Mouse (Mus musculus) neural tube, embryonic 15.5 days (tissue): ENCODE data around the gene Tnfrsf22. TPM values are rescaled to one million over a fixed set of nuclear protein-coding genes. Genes with fewer than 3 reads are reported as not detected.
A peak's percentile ranks its signal among the peaks of the same experiment; 100 is the strongest.
"Not testable (repeated sequence)": the region's sequence is repeated elsewhere in the genome, so short reads cannot be mapped to it uniquely, and the experiment has no call there.

Source experiments
- ATAC-seq: fragments of 200-750 bp; cut with Nextera tagmentation; 2 replicates; pipeline ENCODE4 v1.8.0; 2017; ENCODE audit warnings: mild to moderate bottlenecking, moderate TSS enrichment, moderate library complexity; ENCODE audit not compliant: low FRiP score
- H3K27ac ChIP-seq: fragments of 300-500 bp; sonication (generic); replicated peaks from 2 replicates; pipeline ENCODE4 v1.5.1; 2015; ENCODE audit warnings: mild to moderate bottlenecking, inconsistent platforms
- H3K27me3 ChIP-seq: fragments of 300-500 bp; sonication (generic); replicated peaks from 2 replicates; pipeline ENCODE4 v1.6.1; 2015; ENCODE audit warnings: inconsistent platforms
- H3K36me3 ChIP-seq: fragments of 300-500 bp; sonication (generic); 2 replicates; pipeline ENCODE4 v1.6.1; 2015; ENCODE audit warnings: inconsistent platforms
- H3K4me1 ChIP-seq: fragments of 300-500 bp; sonication (generic); 2 replicates; pipeline ENCODE4 v1.6.1; 2015; ENCODE audit warnings: inconsistent platforms
- H3K4me2 ChIP-seq: fragments of 300-500 bp; sonication (generic); 2 replicates; pipeline ENCODE4 v1.6.1; 2015; ENCODE audit warnings: inconsistent platforms, mild to moderate bottlenecking, moderate library complexity
- H3K4me3 ChIP-seq: fragments of 300-500 bp; sonication (generic); replicated peaks from 2 replicates; pipeline ENCODE4 v1.5.1; 2015; ENCODE audit warnings: mild to moderate bottlenecking, inconsistent platforms
- H3K9ac ChIP-seq: fragments of 300-500 bp; sonication (generic); replicated peaks from 2 replicates; pipeline ENCODE4 v1.6.1; 2015; ENCODE audit warnings: mild to moderate bottlenecking, inconsistent platforms
- H3K9me3 ChIP-seq: fragments of 300-500 bp; sonication (generic); replicated peaks from 2 replicates; pipeline ENCODE4 v1.6.1; 2016; ENCODE audit warnings: inconsistent platforms
- WGBS: fragments of 180-500 bp; shearing (Covaris S2); methylation state at CpG from one replicate; pipeline ENCODE4 v1.1.7; 2015; ENCODE audit warnings: mixed read lengths; 5-methylcytosine and 5-hydroxymethylcytosine counted together
- polyA plus RNA-seq: library from polyadenylated mRNA; unstranded; fragments of >200 nt; fragmentation: Nextera tagmentation; extraction: Ambion mirVana; gene quantifications from 2 replicates; pipeline ENCODE4 v1.2.1, GENCODE M21; 2015

Tnfrsf22 gene
- 3.9 and 5.3 TPM in 2 replicates for polyA plus RNA-seq

GRCm38 (mm10) chr7:143649034-143649768 lies at the start of gene Tnfrsf22:
TSS of gene Tnfrsf22 (minus strand) at chr7:143649661.
- 2% methylated on average over 39 of the region's 39 CpGs for WGBS
- Histone ChIP-seq H3K9me3 (no peaks in the 10 kb centered on the region), H3K27me3 (no peaks in the 10 kb centered on the region), H3K4me3 (peak within 1 kb of the TSS; percentile 73), H3K27ac (peak within 1 kb of the TSS; percentile 63; the same call in 1 of the 2 replicates), H3K4me2 (peak within 1 kb of the TSS; percentile 94), H3K36me3 (no peaks in the 10 kb centered on the region), H3K9ac (peak within 1 kb of the TSS; percentile 64), H3K4me1 (peaks cover 3% of the 10 kb centered on the region)
- peak; percentile 99 for ATAC-seq

GRCm38 (mm10) chr7:143696140-143696539 lies 46.7 kb upstream of the Tnfrsf22 start:
- Histone ChIP-seq H3K4me2 (no peak overlapping the region), H3K4me3 (no peak overlapping the region), H3K4me1 (no peaks in the 10 kb centered on the region), H3K36me3 (peaks cover 88% of the 10 kb centered on the region), H3K9ac (no peak overlapping the region), H3K27me3 (no peaks in the 10 kb centered on the region), H3K9me3 (no peaks in the 10 kb centered on the region), H3K27ac (no peak overlapping the region)
- ATAC-seq: no peak
- WGBS: 66% methylated on average over 2 of the region's 2 CpGs

- H3K27me3 ChIP-seq: no peaks in the 10 kb centered on the region
- WGBS: 94% methylated on average over 7 of the region's 7 CpGs
- H3K4me3 ChIP-seq: no peak overlapping the region
- no peaks in the 10 kb centered on the region for H3K9me3 ChIP-seq
- peaks cover 93% of the 10 kb centered on the region for H3K36me3 ChIP-seq
- no peak for ATAC-seq
- H3K9ac ChIP-seq: no peak overlapping the region
- H3K4me1 ChIP-seq: no peaks in the 10 kb centered on the region
- H3K4me2 ChIP-seq: no peak overlapping the region
- no peak overlapping the region for H3K27ac ChIP-seq
Observed at GRCm38 (mm10) chr7:143694550-143694949, 45.1 kb upstream of the Tnfrsf22 start.

GRCm38 (mm10) chr7:143692746-143693510 lies 43.5 kb upstream of the Tnfrsf22 start:
- H3K36me3 ChIP-seq: peaks cover 98% of the 10 kb centered on the region
- H3K4me3 ChIP-seq: no peak overlapping the region
- no peak overlapping the region for H3K9ac ChIP-seq
- no peak overlapping the region for H3K4me2 ChIP-seq
- H3K27ac ChIP-seq: no peak overlapping the region
- no peaks in the 10 kb centered on the region for H3K27me3 ChIP-seq
- no peak for ATAC-seq
- WGBS: 92% methylated on average over 12 of the region's 12 CpGs
- no peaks in the 10 kb centered on the region for H3K9me3 ChIP-seq
- H3K4me1 ChIP-seq: no peaks in the 10 kb centered on the region

- WGBS: 99% methylated on average over 4 of the region's 4 CpGs
- ATAC-seq: no peak
- no peaks in the 10 kb centered on the region for H3K4me1 ChIP-seq
- no peaks in the 10 kb centered on the region for H3K27me3 ChIP-seq
- H3K4me3 ChIP-seq: no peak overlapping the region
- H3K9me3 ChIP-seq: no peaks in the 10 kb centered on the region
- H3K36me3 ChIP-seq: peaks cover 97% of the 10 kb centered on the region
- H3K4me2 ChIP-seq: no peak overlapping the region
- no peak overlapping the region for H3K9ac ChIP-seq
- H3K27ac ChIP-seq: no peak overlapping the region
Observed at GRCm38 (mm10) chr7:143691909-143692308, 42.4 kb upstream of the Tnfrsf22 start.

- H3K27me3 ChIP-seq: no peaks in the 10 kb centered on the region
- H3K36me3 ChIP-seq: peaks cover 89% of the 10 kb centered on the region
- ATAC-seq: no peak
- WGBS: 95% methylated on average over 5 of the region's 5 CpGs
- H3K4me2 ChIP-seq: no peak overlapping the region
- H3K9ac ChIP-seq: no peak overlapping the region
- H3K27ac ChIP-seq: no peak overlapping the region
- H3K4me3 ChIP-seq: no peak overlapping the region
- H3K4me1 ChIP-seq: no peaks in the 10 kb centered on the region
- no peaks in the 10 kb centered on the region for H3K9me3 ChIP-seq
Observed at GRCm38 (mm10) chr7:143691181-143691580, 41.7 kb upstream of the Tnfrsf22 start.

- Histone ChIP-seq H3K36me3 (peaks cover 77% of the 10 kb centered on the region), H3K4me1 (peaks cover 6% of the 10 kb centered on the region), H3K27me3 (peaks cover 4% of the 10 kb centered on the region; the same call in 1 of the 2 replicates), H3K27ac (no peak overlapping the region), H3K9me3 (no peaks in the 10 kb centered on the region), H3K4me2 (no peak overlapping the region), H3K4me3 (no peak overlapping the region), H3K9ac (no peak overlapping the region)
- 81% methylated on average over 4 of the region's 4 CpGs for WGBS
- no peak for ATAC-seq
Observed at GRCm38 (mm10) chr7:143689946-143690345, 40.5 kb upstream of the Tnfrsf22 start.

- WGBS: 84% methylated on average over 7 of the region's 7 CpGs
Observed at GRCm38 (mm10) chr7:143689481-143689880, 40.0 kb upstream of the Tnfrsf22 start.

GRCm38 (mm10) chr7:143686676-143687075 lies 37.2 kb upstream of the Tnfrsf22 start:
- H3K27ac ChIP-seq: not testable (repeated sequence)
- 86% methylated on average over 3 of the region's 3 CpGs for WGBS

More at GRCm38 (mm10) chr7:143689481-143689880, 40.0 kb upstream of the Tnfrsf22 start:
- no peaks in the 10 kb centered on the region for H3K9me3 ChIP-seq
- H3K27me3 ChIP-seq: peaks cover 4% of the 10 kb centered on the region; the same call in 1 of the 2 replicates
- H3K9ac ChIP-seq: no peak overlapping the region
- H3K4me1 ChIP-seq: peaks cover 6% of the 10 kb centered on the region
- H3K4me2 ChIP-seq: no peak overlapping the region
- ATAC-seq: no peak
- H3K27ac ChIP-seq: no peak overlapping the region
- no peak overlapping the region for H3K4me3 ChIP-seq
- H3K36me3 ChIP-seq: peaks cover 72% of the 10 kb centered on the region

GRCm38 (mm10) chr7:143686191-143686590 lies 36.7 kb upstream of the Tnfrsf22 start:
- not testable (repeated sequence) for H3K4me3 ChIP-seq, H3K27ac ChIP-seq, H3K9ac ChIP-seq, ATAC-seq, H3K9me3 ChIP-seq, H3K4me2 ChIP-seq, H3K27me3 ChIP-seq, H3K4me1 ChIP-seq
- whole genome bisulfite sequencing: 64% methylated on average over 4 of the region's 4 CpGs
- peaks cover 39% of the 10 kb centered on the region for H3K36me3 ChIP-seq

More at GRCm38 (mm10) chr7:143686676-143687075, 37.2 kb upstream of the Tnfrsf22 start:
- H3K4me3 ChIP-seq, H3K9ac ChIP-seq, H3K4me2 ChIP-seq, H3K27me3 ChIP-seq, ATAC-seq, H3K9me3 ChIP-seq, H3K4me1 ChIP-seq: not testable (repeated sequence)
- H3K36me3 ChIP-seq: peaks cover 44% of the 10 kb centered on the region

- ATAC-seq: peak; percentile 75
- H3K4me1 ChIP-seq: peaks cover 6% of the 10 kb centered on the region
- peak within 1 kb of the TSS; percentile 40 for H3K4me3 ChIP-seq
- peaks cover 4% of the 10 kb centered on the region; the same call in 1 of the 2 replicates for H3K27me3 ChIP-seq
- H3K4me2 ChIP-seq: peak within 1 kb of the TSS; percentile 68
- 3% methylated on average over 35 of the region's 35 CpGs for WGBS
- H3K9me3 ChIP-seq: no peaks in the 10 kb centered on the region
- no peak within 1 kb of the TSS for H3K27ac ChIP-seq
- peak within 1 kb of the TSS; percentile 37; the same call in 1 of the 2 replicates for H3K9ac ChIP-seq
- H3K36me3 ChIP-seq: peaks cover 33% of the 10 kb centered on the region
Observed at GRCm38 (mm10) chr7:143685359-143686067, 36.1 kb upstream of the Tnfrsf22 start, which contains the start of gene Tnfrsf23. TSS of gene Tnfrsf23 (minus strand) at chr7:143685872.
